Mouse (Mus musculus) MEL (cell line): ENCODE measurements at regions not wholly inside any gene's neighbourhood (a gene's known extent, or its start where the extent isn't known, plus 50 kb on each side); places are given as distances from the start of the nearest gene placed in this dataset.

Experiments used
- CTCF ChIP-seq, 3 experiments: IDR thresholded peaks in 2 of 3; conservative IDR thresholded peaks in 1 of 3; 2 replicates each; pipeline ENCODE4 v1.5.1; 2011 to 2012; ENCODE audit warnings: low read length in 3 of 3, low read depth in 2 of 3, mild to moderate bottlenecking in 2 of 3, improper control_type of control experiment in 1 of 3, inconsistent platforms in 1 of 3, mixed read lengths in 1 of 3, moderate library complexity in 1 of 3; ENCODE audit not compliant: control insufficient read depth in 1 of 3, insufficient read depth in 1 of 3, poor library complexity in 1 of 3, severe bottlenecking in 1 of 3
- MAFK ChIP-seq: IDR thresholded peaks from 2 replicates; pipeline ENCODE4 v1.6.1; 2011; ENCODE audit warnings: low read depth, mild to moderate bottlenecking, low read length, improper control_type of control experiment, borderline replicate concordance
- MAX ChIP-seq: IDR thresholded peaks from 2 replicates; pipeline ENCODE4 v1.6.1; 2011; ENCODE audit warnings: low read length, improper control_type of control experiment
- ZKSCAN1 ChIP-seq: IDR thresholded peaks from 2 replicates; pipeline ENCODE4 v1.6.1; 2012; ENCODE audit warnings: low read depth, mild to moderate bottlenecking, inconsistent platforms, low read length, improper control_type of control experiment, moderate library complexity

DNA sequence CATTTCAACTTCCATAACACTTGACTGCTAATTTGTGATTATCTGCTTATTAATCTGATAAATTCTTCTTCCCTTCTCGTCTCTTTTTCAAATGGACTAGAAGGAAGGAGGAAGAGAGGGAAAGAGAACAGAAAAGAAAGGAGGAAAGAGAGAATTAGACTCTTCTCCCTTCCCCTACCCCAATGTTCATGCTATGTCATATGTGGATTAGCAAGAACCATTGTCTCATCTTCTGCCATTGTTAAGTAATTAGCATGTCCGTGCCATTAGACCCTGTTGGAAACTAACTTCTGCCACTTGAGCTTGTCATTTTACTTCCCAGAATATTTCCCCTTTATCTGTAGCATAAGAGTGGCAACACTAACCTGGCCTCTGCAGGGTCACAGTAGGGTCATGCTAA lies 78.8 kb upstream of the Serbp1 start:
- TF ChIP-seq ZKSCAN1 (no peak), CTCF (IDR thresholded peaks at IDR 0.05 in 2 of 3, conservative IDR thresholded peaks at IDR 0.05 in 1 of 3; ENCODE audit: control insufficient read depth in 1 of 3, insufficient read depth in 1 of 3, low read depth in 2 of 3, low read length in 3 of 3, poor library complexity in 1 of 3, severe bottlenecking in 1 of 3) (no peak), MAFK (no peak), MAX (no peak)
